Mouse (Mus musculus) macrophage (primary cell): ENCODE data around the gene Mansc4. TPM values are rescaled to one million over a fixed set of nuclear protein-coding genes. Genes with fewer than 3 reads are reported as not detected.

Source experiments
- H3K27ac ChIP-seq: fragments of 350-480 bp; formaldehyde crosslinking; 2 replicates; pipeline ENCODE4 v1.9.0; 2021
- H3K36me3 ChIP-seq: fragments of 350-480 bp; formaldehyde crosslinking; 2 replicates; pipeline ENCODE4 v1.9.0; 2021; ENCODE audit errors: inconsistent target
- H3K4me3 ChIP-seq: fragments of 350-480 bp; formaldehyde crosslinking; 2 replicates; pipeline ENCODE4 v1.9.0; 2021; ENCODE audit errors: inconsistent target
- H3K79me2 ChIP-seq: fragments of 350-480 bp; formaldehyde crosslinking; 2 replicates; pipeline ENCODE4 v1.9.0; 2021; ENCODE audit errors: inconsistent target
- WGBS: methylation state at CpG from one replicate; pipeline ENCODE4 v1.1.7; 2026; ENCODE audit warnings: inconsistent platforms; ENCODE audit not compliant: missing documents; 5-methylcytosine and 5-hydroxymethylcytosine counted together
- polyA plus RNA-seq: library from polyadenylated mRNA; stranded (reverse); fragments of 250-400 nt; gene quantifications from 3 replicates; pipeline ENCODE4 v1.2.4, GENCODE M21; 2018; ENCODE audit warnings: inconsistent platforms

The Mansc4 gene
- polyA plus RNA-seq, 1 experiment from 2014 or later, result not detected

GRCm38 (mm10) chr6:147059326-147059725 lies 27.5 kb downstream of the Mansc4 start:
- Histone ChIP-seq H3K4me3 (no peak overlapping the region), H3K36me3 (peaks cover 38% of the 10 kb centered on the region), H3K79me2 (no peaks in the 10 kb centered on the region), H3K27ac (no peak overlapping the region)
- 90% methylated on average over 7 of the region's 7 CpGs for WGBS

- no peak overlapping the region for H3K27ac ChIP-seq
- H3K79me2 ChIP-seq, result no peaks in the 10 kb centered on the region
- H3K36me3 ChIP-seq, result peaks cover 11% of the 10 kb centered on the region
- whole genome bisulfite sequencing, result 94% methylated on average over 10 of the region's 10 CpGs
- H3K4me3 ChIP-seq, result no peak overlapping the region
Observed at GRCm38 (mm10) chr6:147055374-147055977, 31.4 kb downstream of the Mansc4 start.

- WGBS, result 96% methylated on average over 19 of the region's 19 CpGs
- H3K36me3 ChIP-seq, result peaks cover 24% of the 10 kb centered on the region
Observed at GRCm38 (mm10) chr6:147053785-147054646, 32.8 kb downstream of the Mansc4 start.

GRCm38 (mm10) chr6:147052440-147052839 lies 34.4 kb downstream of the Mansc4 start:
- no peak overlapping the region for H3K27ac ChIP-seq

More at GRCm38 (mm10) chr6:147053785-147054646, 32.8 kb downstream of the Mansc4 start:
- Histone ChIP-seq H3K79me2 (no peaks in the 10 kb centered on the region), H3K27ac (no peak overlapping the region), H3K4me3 (no peak overlapping the region)

GRCm38 (mm10) chr6:147051666-147052065 lies 35.2 kb downstream of the Mansc4 start:
- peaks cover 42% of the 10 kb centered on the region for H3K36me3 ChIP-seq
- H3K79me2 ChIP-seq, result no peaks in the 10 kb centered on the region
- WGBS, result 54% methylated on average over 8 of the region's 8 CpGs
- no peak overlapping the region for H3K27ac ChIP-seq
- H3K4me3 ChIP-seq, result no peak overlapping the region

More at GRCm38 (mm10) chr6:147052440-147052839, 34.4 kb downstream of the Mansc4 start:
- WGBS, result 83% methylated on average over 9 of the region's 9 CpGs
- Histone ChIP-seq H3K4me3 (no peak overlapping the region), H3K79me2 (no peaks in the 10 kb centered on the region), H3K36me3 (peaks cover 38% of the 10 kb centered on the region)

- H3K36me3 ChIP-seq, result peaks cover 35% of the 10 kb centered on the region
- WGBS, result 97% methylated on average over 13 of the region's 13 CpGs
Observed at GRCm38 (mm10) chr6:147049239-147049805, 37.5 kb downstream of the Mansc4 start.

GRCm38 (mm10) chr6:147043633-147044032 lies 43.2 kb downstream of the Mansc4 start:
- peaks cover 29% of the 10 kb centered on the region for H3K79me2 ChIP-seq
- H3K27ac ChIP-seq, result no peak overlapping the region
- peak overlapping the region; percentile 47 for H3K4me3 ChIP-seq
- peaks cover 19% of the 10 kb centered on the region; the same call in 1 of the 2 replicates for H3K36me3 ChIP-seq
- 47% methylated on average over 7 of the region's 7 CpGs for WGBS

More at GRCm38 (mm10) chr6:147049239-147049805, 37.5 kb downstream of the Mansc4 start:
- no peak overlapping the region for H3K4me3 ChIP-seq
- H3K79me2 ChIP-seq, result peaks cover 15% of the 10 kb centered on the region
- H3K27ac ChIP-seq, result no peak overlapping the region

GRCm38 (mm10) chr6:147042291-147043290 lies 44.2 kb downstream of the Mansc4 start, which contains the start of gene Mrps35:
Mrps35 (plus strand) TSS chr6:147042764.
- Histone ChIP-seq H3K4me3 (peak within 1 kb of the TSS; percentile 47), H3K79me2 (peaks cover 29% of the 10 kb centered on the region), H3K36me3 (peaks cover 9% of the 10 kb centered on the region; the same call in 1 of the 2 replicates), H3K27ac (no peak within 1 kb of the TSS)
- WGBS, result 5% methylated on average over 66 of the region's 66 CpGs

GRCm38 (mm10) chr6:147032303-147032925 lies 54.4 kb downstream of the Mansc4 start, which contains the start of gene Rep15:
Rep15 (plus strand) TSS chr6:147032584.
- WGBS, result 83% methylated on average over 13 of the region's 13 CpGs
- Histone ChIP-seq H3K36me3 (peaks cover 15% of the 10 kb centered on the region; the same call in 1 of the 2 replicates), H3K27ac (no peak within 1 kb of the TSS)

GRCm38 (mm10) chr6:147030096-147030885 lies 56.5 kb downstream of the Mansc4 start:
- WGBS, result 95% methylated on average over 15 of the region's 15 CpGs
- Histone ChIP-seq H3K79me2 (no peaks in the 10 kb centered on the region), H3K4me3 (no peak overlapping the region), H3K27ac (no peak overlapping the region), H3K36me3 (peaks cover 20% of the 10 kb centered on the region; the same call in 1 of the 2 replicates)

More at GRCm38 (mm10) chr6:147032303-147032925, 54.4 kb downstream of the Mansc4 start, which contains the start of gene Rep15:
- no peaks in the 10 kb centered on the region for H3K79me2 ChIP-seq
- H3K4me3 ChIP-seq, result no peak within 1 kb of the TSS

- no peaks in the 10 kb centered on the region for H3K79me2 ChIP-seq
- 91% methylated on average over 9 of the region's 9 CpGs for WGBS
- peaks cover 20% of the 10 kb centered on the region; the same call in 1 of the 2 replicates for H3K36me3 ChIP-seq
- H3K4me3 ChIP-seq, result no peak overlapping the region
- H3K27ac ChIP-seq, result no peak overlapping the region
Observed at GRCm38 (mm10) chr6:147029591-147029990, 57.2 kb downstream of the Mansc4 start.

GRCm38 (mm10) chr6:147028396-147028795 lies 58.4 kb downstream of the Mansc4 start:
- H3K27ac ChIP-seq, result no peak overlapping the region
- no peaks in the 10 kb centered on the region for H3K79me2 ChIP-seq
- H3K4me3 ChIP-seq, result no peak overlapping the region
- 93% methylated on average over 2 of the region's 2 CpGs for WGBS
- peaks cover 20% of the 10 kb centered on the region; the same call in 1 of the 2 replicates for H3K36me3 ChIP-seq
